Comparison of ENCODE assay signal across 19 mouse cellular contexts in genomic region chr15:63924484-63924883, GRCm38 (mm10). TPM values are rescaled to one million over a fixed set of nuclear protein-coding genes. Genes with fewer than 3 reads are reported as not detected.
A peak's percentile ranks its signal among the peaks of the same experiment; 100 is the strongest.
DNase-seq lines count a peak whose midpoint lies in the region; ATAC-seq and TF ChIP-seq lines count a peak whose summit lies in the region.
"Had no signal": no experiment of that assay in that cellular context is flagged by ENCODE, and none has a peak within 500 bp of the region (broad histone marks: within the 10 kb centered on the region; RNA-seq: fewer than 3 reads in every experiment).

No protein-coding gene starts in this region.

- H3K36me3 ChIP-seq in hindbrain, embryonic 16.5 days (ENCODE audit: control insufficient read depth, insufficient read depth, low read length) = 0 out of 2 replicates have a peak, but pooled peaks cover 3% of the 10 kb centered on the region
- H3K36me3 ChIP-seq in hindbrain, embryonic 13.5 days = peaks cover 13% of the 10 kb centered on the region
- H3K36me3 ChIP-seq in midbrain, embryonic 11.5 days (ENCODE audit: control insufficient read depth, insufficient read depth, low read length) = no peaks in the 10 kb centered on the region
- H3K36me3 ChIP-seq in midbrain, embryonic 13.5 days = peaks cover 8% of the 10 kb centered on the region
- H3K36me3 ChIP-seq in myocyte (ENCODE audit: control insufficient read depth, insufficient read depth) = peaks cover 2% of the 10 kb centered on the region

- WGBS in hindbrain, embryonic 16.5 days = 95% methylated on average over 1 of the region's 1 CpGs
- 96% methylated on average over 1 of the region's 1 CpGs for WGBS in hindbrain, embryonic 13.5 days
- WGBS in midbrain, embryonic 11.5 days = 100% methylated on average over 1 of the region's 1 CpGs
- WGBS in midbrain, embryonic 13.5 days = 88% methylated on average over 1 of the region's 1 CpGs

- H3K27me3 ChIP-seq in hindbrain, embryonic 16.5 days (replicated peaks; ENCODE audit: control insufficient read depth, insufficient read depth, low read length) = no peaks in the 10 kb centered on the region
- H3K27me3 ChIP-seq in hindbrain, embryonic 13.5 days = no peaks in the 10 kb centered on the region
- H3K27me3 ChIP-seq in midbrain, embryonic 11.5 days (ENCODE audit: control insufficient read depth, insufficient read depth, low read length) = no peaks in the 10 kb centered on the region
- no peaks in the 10 kb centered on the region for H3K27me3 ChIP-seq in midbrain, embryonic 13.5 days
- no peaks in the 10 kb centered on the region for H3K27me3 ChIP-seq in myocyte (ENCODE audit: control insufficient read depth, insufficient read depth, insufficient read length)
- H3K27me3 ChIP-seq: heart, embryonic 12.5 days; liver, embryonic 15.5 days; neural tube, embryonic 12.5 days had no signal

- H3K4me3 ChIP-seq in hindbrain, embryonic 16.5 days (ENCODE audit: low read length) = no peak overlapping the region
- no peak overlapping the region for H3K4me3 ChIP-seq in hindbrain, embryonic 13.5 days
- H3K4me3 ChIP-seq in midbrain, embryonic 11.5 days (ENCODE audit: low read depth, low read length) = no peak overlapping the region
- H3K4me3 ChIP-seq in midbrain, embryonic 13.5 days (replicated peaks) = no peak overlapping the region
- H3K4me3 ChIP-seq in myocyte = no peak overlapping the region
- H3K4me3 ChIP-seq: heart, embryonic 12.5 days; liver, embryonic 15.5 days; midbrain, embryonic 10.5 days; neural tube, embryonic 12.5 days had no signal

- H3K9ac ChIP-seq in hindbrain, embryonic 16.5 days (ENCODE audit: low read depth, low read length) = no peak overlapping the region
- no peak overlapping the region for H3K9ac ChIP-seq in hindbrain, embryonic 13.5 days
- no peak overlapping the region for H3K9ac ChIP-seq in midbrain, embryonic 11.5 days (ENCODE audit: low read length)
- no peak overlapping the region for H3K9ac ChIP-seq in midbrain, embryonic 13.5 days (replicated peaks)
- H3K9ac ChIP-seq: heart, embryonic 12.5 days; liver, embryonic 15.5 days; neural tube, embryonic 12.5 days had no signal

- H3K4me2 ChIP-seq in hindbrain, embryonic 16.5 days (ENCODE audit: low read length) = no peak overlapping the region
- no peak overlapping the region for H3K4me2 ChIP-seq in hindbrain, embryonic 13.5 days
- no peak overlapping the region for H3K4me2 ChIP-seq in midbrain, embryonic 11.5 days
- H3K4me2 ChIP-seq in midbrain, embryonic 13.5 days (replicated peaks) = no peak overlapping the region
- H3K4me2 ChIP-seq in myocyte (ENCODE audit: low read depth) = no peak overlapping the region
- H3K4me2 ChIP-seq: heart, embryonic 12.5 days; liver, embryonic 15.5 days; neural tube, embryonic 12.5 days had no signal

- TF ChIP-seq POLR2A in myocyte (IDR thresholded peaks at IDR 0.05; ENCODE audit: insufficient read length, low read depth) = no peak

- ATAC-seq in hindbrain, embryonic 16.5 days = 0 out of 2 replicates have a peak, but pooled peaks have one; percentile 14
- no peak for ATAC-seq in hindbrain, embryonic 13.5 days (ENCODE audit: low FRiP score)
- no peak for ATAC-seq in midbrain, embryonic 11.5 days (ENCODE audit: low FRiP score)
- no peak for ATAC-seq in midbrain, embryonic 13.5 days
- ATAC-seq: forebrain, embryonic 16.5 days; intestine, embryonic 16.5 days had no signal

- no peak overlapping the region for H3K27ac ChIP-seq in hindbrain, embryonic 16.5 days (ENCODE audit: low read depth, low read length)
- no peak overlapping the region for H3K27ac ChIP-seq in hindbrain, embryonic 13.5 days
- H3K27ac ChIP-seq in midbrain, embryonic 11.5 days (ENCODE audit: low read depth, low read length) = no peak overlapping the region
- no peak overlapping the region for H3K27ac ChIP-seq in midbrain, embryonic 13.5 days
- H3K27ac ChIP-seq: liver, embryonic 15.5 days; midbrain, embryonic 10.5 days; neural tube, embryonic 12.5 days had no signal

- intact Hi-C loops in gastrocnemius, postnatal 36 days (cut with DNase I) = no loop called here

- H3K9me3 ChIP-seq in hindbrain, embryonic 16.5 days (ENCODE audit: control insufficient read depth, low read length) = no peaks in the 10 kb centered on the region
- H3K9me3 ChIP-seq in hindbrain, embryonic 13.5 days = no peaks in the 10 kb centered on the region
- H3K9me3 ChIP-seq in midbrain, embryonic 11.5 days (ENCODE audit: control insufficient read depth, low read length) = no peaks in the 10 kb centered on the region
- no peaks in the 10 kb centered on the region for H3K9me3 ChIP-seq in midbrain, embryonic 13.5 days
- H3K9me3 ChIP-seq: heart, embryonic 12.5 days; liver, embryonic 15.5 days; midbrain, embryonic 10.5 days; neural tube, embryonic 12.5 days had no signal

- DNase-seq in midbrain, embryonic 11.5 days (ENCODE audit: low spot score, missing footprints) = peak; percentile 81
- DNase-seq in adrenal gland, postnatal 10 days = peak; percentile 15
- no peak for DNase-seq in gastrocnemius, postnatal 36 days
- DNase-seq in embryo, embryonic 10 days (ENCODE audit: low spot score) = no peak
- DNase-seq: gastrocnemius, postnatal 10 days; heart, postnatal 4 days had no signal

- H3K79me2 ChIP-seq in myocyte (ENCODE audit: control insufficient read depth, insufficient read depth) = no peaks in the 10 kb centered on the region

- H3K4me1 ChIP-seq in hindbrain, embryonic 16.5 days (ENCODE audit: control insufficient read depth, insufficient read depth, low read depth, low read length) = no peaks in the 10 kb centered on the region
- no peaks in the 10 kb centered on the region for H3K4me1 ChIP-seq in hindbrain, embryonic 13.5 days (replicated peaks)
- H3K4me1 ChIP-seq in midbrain, embryonic 11.5 days (ENCODE audit: control insufficient read depth, insufficient read depth, low read length) = no peaks in the 10 kb centered on the region
- no peaks in the 10 kb centered on the region for H3K4me1 ChIP-seq in midbrain, embryonic 13.5 days (replicated peaks)
- H3K4me1 ChIP-seq: heart, embryonic 12.5 days; liver, embryonic 15.5 days; midbrain, embryonic 10.5 days; neural tube, embryonic 12.5 days had no signal

- H3ac ChIP-seq in myocyte (ENCODE audit: control insufficient read depth, insufficient read length) = no peak overlapping the region

TF ChIP-seq in myocyte, 11 proteins besides CTCF, POLR2A, EP300 and RAD21:
- TF ChIP-seq POLR2AphosphoS2 (IDR thresholded peaks at IDR 0.05; ENCODE audit: insufficient read length, low read depth) (peak; percentile 25), SRF (IDR thresholded peaks at IDR 0.05; ENCODE audit: control insufficient read depth, insufficient read length, low read depth) (no peak)

RNA-seq across cellular contexts. Expression of gene Gsdmc4, which starts 12.4 kb away (rescaled TPM):
- 0.08 TPM in 1 of 2 replicates, not detected in the other for polyA plus RNA-seq in hindbrain, embryonic 16.5 days (2015; fragmentation: Nextera tagmentation; extraction: Ambion mirVana)
- not detected in 2 replicates for polyA plus RNA-seq in hindbrain, embryonic 13.5 days (2015; fragmentation: Nextera tagmentation; extraction: Ambion mirVana)
- not detected in 2 replicates for polyA plus RNA-seq in midbrain, embryonic 11.5 days (2014; fragmentation: Nextera tagmentation; extraction: Ambion mirVana)
- 0.08 TPM in 1 of 2 replicates, not detected in the other for polyA plus RNA-seq in midbrain, embryonic 13.5 days (2015; fragmentation: Nextera tagmentation; extraction: Ambion mirVana)
- total RNA-seq in adrenal gland, postnatal 10 days (2021) = not detected
- 0.06 TPM for polyA plus RNA-seq in myocyte (2012; fragmentation: generic; extraction: Trizol)
- total RNA-seq in gastrocnemius, postnatal 36 days (2021) = not detected
- total RNA-seq: gastrocnemius, postnatal 10 days; heart, postnatal 4 days; left cerebral cortex, adult 18-20 months had no signal
- polyA plus RNA-seq: forebrain, embryonic 16.5 days; heart, embryonic 12.5 days; limb, embryonic 11.5 days; liver, embryonic 15.5 days; midbrain, embryonic 10.5 days; neural tube, embryonic 12.5 days had no signal

RNA-seq across cellular contexts. Expression of gene Gsdmc3, which starts 46.1 kb away (rescaled TPM):
- polyA plus RNA-seq in hindbrain, embryonic 16.5 days (2015; fragmentation: Nextera tagmentation; extraction: Ambion mirVana) = not detected in 2 replicates
- polyA plus RNA-seq in hindbrain, embryonic 13.5 days (2015; fragmentation: Nextera tagmentation; extraction: Ambion mirVana) = not detected in 2 replicates
- polyA plus RNA-seq in midbrain, embryonic 11.5 days (2014; fragmentation: Nextera tagmentation; extraction: Ambion mirVana) = not detected in 2 replicates
- polyA plus RNA-seq in midbrain, embryonic 13.5 days (2015; fragmentation: Nextera tagmentation; extraction: Ambion mirVana) = not detected in 2 replicates
- not detected for total RNA-seq in adrenal gland, postnatal 10 days (2021)
- not detected for polyA plus RNA-seq in myocyte (2012; fragmentation: generic; extraction: Trizol)
- total RNA-seq in gastrocnemius, postnatal 36 days (2021) = not detected
- total RNA-seq: gastrocnemius, postnatal 10 days; heart, postnatal 4 days; left cerebral cortex, adult 18-20 months had no signal
- polyA plus RNA-seq: cortical plate, adult 2 months; forebrain, embryonic 16.5 days; heart, embryonic 12.5 days; limb, embryonic 11.5 days; liver, embryonic 15.5 days; midbrain, embryonic 10.5 days; neural tube, embryonic 12.5 days had no signal

Comparison
In these comparisons a context has a peak if more than half of its experiments do, and no peak if none do; other contexts are left out.
1. DNase-seq: peak in midbrain, embryonic 11.5 days (single experiment) and adrenal gland, postnatal 10 days (single experiment); none in gastrocnemius, postnatal 36 days (0 of 2) and embryo, embryonic 10 days (single experiment).